Mouse (Mus musculus) mouse trophoblast stem cell (cell line): Measurements from ENCODE around the gene Gm20219.

Experiments used
- in situ Hi-C, 2 experiments: fragments of 300-500 bp; cut with MseI, MboI; formaldehyde crosslinking; loops; 2 replicates in 1 of 2; 3 replicates in 1 of 2; pipeline ENCODE4 v1.15.1; 2025

Gene Gm20219

DNA sequence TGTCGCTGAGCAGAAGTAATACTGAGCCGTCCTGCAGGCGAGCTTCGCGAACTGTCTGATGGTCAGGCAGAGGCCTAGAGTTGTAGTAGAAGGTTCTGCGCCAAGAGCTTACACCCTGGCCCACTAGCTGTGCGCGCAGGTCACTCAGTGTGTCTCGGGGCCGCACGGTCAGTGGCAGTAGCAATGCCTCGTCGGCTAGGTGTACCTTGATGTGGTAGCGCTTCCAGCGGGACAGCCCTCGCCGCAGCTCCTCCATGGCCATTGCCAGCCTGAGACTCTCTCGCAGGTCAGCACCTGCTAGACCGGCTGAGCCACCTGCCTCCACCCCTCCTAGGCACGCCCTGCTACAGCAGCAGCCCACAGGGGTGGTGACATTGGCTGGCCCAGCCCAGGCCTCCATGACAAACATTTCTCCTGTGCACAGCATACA, at the start of gene Gm20219:
Gene Gm20219, minus strand, starts transcription at position 266 of the 430 bp plus-strand sequence.
- in situ Hi-C loops = no loop called here

DNA sequence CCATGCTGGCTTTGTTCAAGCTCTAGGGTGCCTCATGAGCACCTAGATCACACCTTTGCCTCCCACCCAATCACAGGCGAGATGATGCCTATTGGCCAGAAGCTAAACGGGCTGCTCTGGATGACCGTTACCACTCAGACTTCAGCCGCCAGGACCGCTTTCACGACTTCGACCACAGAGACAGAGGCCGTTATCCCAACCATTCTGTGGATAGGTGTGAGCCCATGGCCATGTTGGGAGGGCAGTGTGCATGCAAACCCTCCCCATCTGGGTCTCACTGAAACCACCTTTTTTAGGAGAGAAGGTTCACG, 49.8 kb upstream of the Gm20219 start:
- in situ Hi-C loops = no loop called here

DNA sequence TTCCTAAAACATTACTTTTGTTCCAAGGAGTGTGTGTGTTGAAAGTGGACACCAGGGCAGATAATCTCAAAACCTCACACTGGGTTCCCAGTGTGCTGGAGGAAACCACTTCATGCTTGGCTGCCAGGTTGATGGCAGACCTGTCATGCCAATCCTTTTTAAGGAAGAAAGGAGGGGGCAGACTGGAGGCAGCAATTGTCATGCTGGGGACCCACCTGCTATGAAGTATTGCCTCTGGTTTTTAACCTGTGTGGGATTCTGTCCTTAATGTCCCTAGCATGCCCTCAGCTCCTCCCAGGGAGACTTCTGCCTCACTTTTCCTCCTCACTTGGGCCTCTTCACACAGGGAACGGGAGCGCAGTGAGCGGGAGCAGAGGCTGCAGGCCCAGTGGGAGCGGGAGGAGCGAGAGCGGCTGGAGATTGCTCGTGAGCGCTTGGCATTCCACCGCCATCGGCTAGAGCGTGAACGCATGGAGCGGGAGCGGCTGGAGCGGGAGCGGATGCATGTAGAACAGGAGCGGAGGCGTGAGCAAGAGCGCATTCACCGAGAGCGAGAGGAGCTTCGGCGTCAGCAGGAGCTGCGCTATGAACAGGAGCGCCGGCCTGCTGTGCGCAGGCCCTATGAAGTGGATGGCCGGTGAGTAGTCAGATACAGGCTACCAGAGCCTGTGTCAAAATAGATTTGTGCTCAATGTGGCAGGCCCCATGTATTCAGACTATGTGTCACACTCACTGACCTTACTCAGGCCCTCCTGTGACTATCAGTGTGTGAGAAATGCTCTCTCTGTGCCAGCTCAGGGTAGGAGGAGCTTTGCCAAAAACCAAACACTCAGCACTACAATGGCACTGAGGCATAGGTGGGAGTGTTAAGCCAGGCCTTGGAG, 49.2 kb upstream of the Gm20219 start:
- in situ Hi-C loops = no loop called here

DNA sequence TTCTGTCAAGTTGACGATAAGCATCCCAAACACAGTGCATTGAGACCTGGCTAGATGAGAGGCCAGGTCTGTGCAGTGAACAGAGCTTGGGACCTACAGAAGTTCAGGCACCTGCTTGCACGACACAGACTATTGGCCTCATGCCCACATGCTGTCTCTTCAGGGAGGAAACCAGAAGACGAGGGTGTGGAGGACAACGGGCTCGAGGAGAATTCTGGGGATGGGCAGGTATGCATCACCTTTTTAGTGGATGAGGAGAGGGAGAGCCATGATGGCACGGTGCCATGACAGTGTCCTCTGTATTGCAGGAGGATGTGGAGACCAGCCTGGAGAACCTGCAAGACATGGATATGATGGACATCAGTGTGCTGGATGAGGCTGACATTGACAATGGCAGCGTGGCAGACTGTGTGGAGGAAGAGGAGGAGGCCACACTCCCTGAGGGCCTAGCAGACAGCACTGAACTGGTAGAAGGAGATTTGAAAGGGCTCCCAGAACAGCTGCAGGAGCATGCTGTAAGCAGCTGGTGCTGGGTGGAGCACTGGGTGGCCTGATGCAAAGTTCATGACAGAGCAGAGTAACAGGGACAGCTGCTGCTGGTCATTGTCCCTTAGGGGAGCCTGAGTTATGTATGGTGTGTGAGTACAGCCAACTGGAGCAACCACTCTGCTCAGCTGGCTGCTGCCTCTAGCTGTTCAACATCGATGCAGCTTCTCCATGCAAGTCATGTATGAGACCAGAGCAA, 39.5 kb upstream of the Gm20219 start:
- in situ Hi-C loops = no loop called here

DNA sequence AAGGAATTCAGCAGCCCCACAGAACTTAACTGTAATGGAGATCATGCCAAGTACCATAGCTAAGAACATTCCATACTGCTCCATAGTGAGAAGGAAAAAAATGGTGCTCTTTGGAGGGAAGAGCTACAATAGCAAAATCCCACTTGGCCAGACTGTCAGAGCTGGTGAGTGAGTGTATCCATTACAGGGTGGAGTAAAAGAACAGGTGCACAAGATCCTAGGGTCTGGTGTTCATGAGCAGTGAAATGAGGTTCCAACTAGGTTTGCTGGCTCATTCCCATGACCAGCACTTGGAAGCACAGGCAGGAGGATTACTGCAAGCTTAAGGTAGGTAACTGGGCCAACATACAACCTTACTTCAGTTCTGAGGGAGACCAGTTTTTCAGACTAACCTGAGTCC, 38.4 kb upstream of the Gm20219 start:
- in situ Hi-C loops = no loop called here

DNA sequence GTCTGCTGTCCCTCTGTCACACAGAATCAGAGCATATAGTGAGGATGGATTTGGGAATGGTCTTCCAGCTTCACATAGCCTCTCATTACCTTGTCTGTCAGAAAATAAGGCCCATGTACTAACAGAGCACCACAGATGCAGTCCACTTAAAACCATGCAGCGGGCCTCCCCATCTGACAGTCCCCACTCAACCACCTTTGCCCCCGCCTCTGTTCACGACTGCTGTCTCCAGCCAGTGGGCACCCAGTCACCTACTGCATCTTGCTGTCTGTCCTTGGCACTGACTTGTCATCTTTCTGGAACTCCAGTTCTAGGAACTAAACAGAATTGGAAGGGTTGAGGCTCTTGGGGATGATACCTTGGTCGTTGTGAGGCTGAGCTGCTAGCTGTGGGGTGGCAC, 34.7 kb upstream of the Gm20219 start:
- in situ Hi-C loops = no loop called here

DNA sequence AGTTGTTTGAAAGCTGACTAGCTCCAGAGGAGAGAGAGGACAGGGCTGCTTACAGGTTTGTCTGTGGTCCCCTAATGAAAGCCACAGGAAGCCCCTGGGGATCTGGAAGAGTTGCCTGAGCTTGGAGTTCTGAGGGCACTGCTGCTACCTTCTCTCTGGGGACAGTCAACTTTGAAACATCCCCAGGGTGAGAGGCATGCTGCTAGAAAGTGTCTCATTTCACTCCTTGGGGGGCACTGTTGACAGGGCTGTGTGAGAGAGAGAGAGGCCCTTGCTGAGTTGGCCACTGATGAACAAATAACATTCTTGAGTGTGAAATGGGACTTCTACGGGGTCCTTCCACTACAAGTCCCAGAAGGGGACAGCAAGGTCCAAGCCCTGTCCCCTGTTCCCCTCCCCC, 33.6 kb upstream of the Gm20219 start:
- in situ Hi-C loops = no loop called here

DNA sequence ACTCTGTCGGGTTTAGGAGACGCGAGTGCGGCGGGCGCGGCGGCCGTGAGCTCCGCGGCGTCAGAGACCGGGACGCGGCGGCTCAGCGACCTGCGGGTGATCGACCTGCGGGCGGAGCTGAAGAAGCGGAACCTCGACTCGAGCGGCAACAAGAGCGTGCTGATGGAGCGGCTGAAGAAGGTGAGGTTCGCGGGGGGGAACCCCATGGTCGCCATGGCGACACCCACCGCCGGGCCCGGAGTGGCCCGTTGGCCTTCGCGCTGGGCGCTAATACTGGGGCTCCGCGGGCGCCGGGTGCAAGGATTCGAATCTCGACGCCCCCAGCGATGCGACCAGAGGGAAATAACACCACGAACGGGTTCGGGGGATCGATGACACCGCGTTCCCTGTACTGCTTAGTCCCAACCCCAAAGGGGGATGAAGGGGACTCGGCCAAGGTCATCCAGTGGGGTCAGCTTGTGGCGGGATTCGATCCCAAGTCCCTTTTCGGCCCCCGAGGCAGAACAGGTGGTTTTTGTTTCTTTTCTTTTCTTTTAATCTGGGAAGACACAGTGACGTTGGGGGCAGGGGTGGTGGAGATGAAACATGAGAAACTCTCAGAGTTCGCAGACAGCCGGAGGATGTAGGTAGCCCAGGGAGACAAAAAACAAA, 31.1 kb upstream of the Gm20219 start:
- in situ Hi-C loops = no loop called here

DNA sequence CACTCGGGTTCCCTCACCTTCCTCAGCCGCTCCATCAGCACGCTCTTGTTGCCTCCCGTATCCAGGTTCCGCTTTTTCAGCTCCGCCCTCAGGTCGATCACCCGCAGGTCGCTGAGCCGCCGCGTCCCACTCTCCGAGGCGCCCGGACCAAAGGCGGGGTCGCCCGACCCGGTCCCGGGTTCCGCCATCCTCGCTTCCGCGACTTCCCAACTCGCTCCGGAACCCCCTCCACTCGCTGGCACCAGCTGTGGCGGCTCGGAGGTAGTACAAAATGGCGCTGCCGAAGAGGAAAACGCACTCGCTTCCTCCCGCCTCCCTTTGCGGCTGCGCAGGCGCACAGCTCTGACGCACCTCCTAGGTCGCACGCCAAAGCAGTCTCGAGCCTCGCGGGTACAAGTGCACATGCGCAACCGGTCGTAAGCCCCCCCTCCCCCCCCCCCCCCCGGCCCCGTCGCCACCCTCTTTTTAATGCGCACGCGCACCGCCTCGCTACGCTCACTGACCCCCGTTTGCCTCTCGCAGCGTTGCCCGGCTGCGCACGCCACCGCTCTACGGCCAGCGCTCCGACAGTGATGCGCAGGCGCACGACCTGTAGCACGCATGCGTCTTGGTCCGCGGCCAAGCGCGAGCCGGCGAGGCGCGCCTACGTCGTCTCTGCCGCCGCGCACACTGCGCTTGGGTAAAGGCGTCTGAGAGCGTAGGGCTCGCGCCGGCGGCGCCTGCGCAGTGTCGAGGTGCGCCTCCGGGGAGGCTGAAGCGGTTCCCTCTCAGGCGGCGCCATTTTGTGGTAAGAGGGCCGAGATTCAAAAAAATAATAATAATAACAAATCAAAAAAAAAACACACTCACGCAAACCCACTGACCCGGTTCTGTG, 30.3 kb upstream of the Gm20219 start, which contains the start of the genes Safb2 and Safb:
Gene Safb2, minus strand, starts transcription at position 329 of the 874 bp plus-strand sequence.
Gene Safb, plus strand, starts transcription at position 569 of the 874 bp plus-strand sequence.
- in situ Hi-C loops = no loop called here

DNA sequence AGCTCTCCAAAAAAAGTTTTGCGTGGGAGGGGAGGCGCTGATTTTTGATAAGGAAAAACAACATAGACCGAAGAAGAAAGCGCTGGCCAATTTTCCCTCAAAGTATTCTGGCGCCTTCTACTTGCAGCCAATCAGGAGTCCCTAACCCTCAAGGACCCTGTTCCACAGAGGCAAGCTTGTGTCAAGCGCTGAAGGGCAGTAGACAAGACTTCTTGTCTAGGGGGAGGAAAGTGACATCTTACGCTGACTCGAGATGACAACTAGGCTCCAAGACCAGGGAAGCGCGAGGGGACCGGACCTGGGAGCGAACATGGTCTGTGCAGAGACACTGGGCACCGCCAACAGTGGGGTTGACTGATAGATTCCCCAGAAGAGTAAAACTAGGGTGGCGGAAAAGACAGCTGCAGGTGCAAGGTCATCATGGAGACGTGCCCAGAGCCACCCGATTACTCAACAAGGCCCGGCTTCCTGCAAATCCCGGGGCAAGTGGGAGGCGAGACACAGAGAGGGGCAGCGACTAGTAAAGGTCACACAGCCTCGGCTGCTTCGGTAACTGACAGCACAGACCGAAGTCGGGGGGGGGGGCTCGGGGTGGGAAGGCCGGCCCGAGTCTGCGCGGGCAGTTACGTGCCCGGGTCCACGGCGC, 29.5 kb upstream of the Gm20219 start:
- in situ Hi-C loops = no loop called here

DNA sequence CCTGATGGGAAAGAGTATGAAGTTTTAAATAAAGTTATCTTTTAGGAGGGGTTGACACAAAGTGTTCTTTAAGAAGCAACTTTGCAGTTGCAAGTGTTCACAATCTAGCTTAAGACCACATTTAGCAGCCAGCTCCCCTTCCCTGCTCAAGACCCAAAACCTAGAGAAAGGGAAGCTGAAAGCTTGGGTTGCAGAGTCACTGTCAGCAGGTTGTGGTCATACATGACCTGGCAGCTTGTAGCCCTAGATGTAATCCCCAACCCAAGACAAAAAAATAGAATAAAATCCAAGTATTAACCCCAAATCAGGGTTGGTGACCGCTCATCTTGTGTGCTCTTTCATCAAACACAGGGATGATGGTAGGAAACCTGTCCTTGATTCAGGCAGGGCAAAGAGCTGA, 28.9 kb upstream of the Gm20219 start:
- in situ Hi-C loops = no loop called here

DNA sequence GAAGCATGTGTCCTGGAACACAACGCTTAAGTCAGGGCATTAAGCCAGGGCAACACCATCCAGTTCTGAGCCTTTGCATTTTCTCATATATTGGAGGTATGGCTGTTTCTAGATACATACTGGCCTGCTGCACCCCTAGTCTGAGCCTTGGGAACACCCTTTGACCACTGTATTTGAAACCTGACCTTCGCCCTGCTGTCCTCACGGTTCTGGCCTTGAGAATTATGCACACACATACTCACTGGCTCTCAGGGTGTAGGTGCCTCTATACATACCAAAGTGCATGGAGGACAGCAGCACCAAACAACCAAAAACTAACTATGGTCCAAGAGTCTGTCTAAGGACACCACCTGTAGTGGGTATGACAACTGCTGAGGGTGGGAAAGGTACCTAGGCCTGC, 18.8 kb upstream of the Gm20219 start:
- in situ Hi-C loops = no loop called here

DNA sequence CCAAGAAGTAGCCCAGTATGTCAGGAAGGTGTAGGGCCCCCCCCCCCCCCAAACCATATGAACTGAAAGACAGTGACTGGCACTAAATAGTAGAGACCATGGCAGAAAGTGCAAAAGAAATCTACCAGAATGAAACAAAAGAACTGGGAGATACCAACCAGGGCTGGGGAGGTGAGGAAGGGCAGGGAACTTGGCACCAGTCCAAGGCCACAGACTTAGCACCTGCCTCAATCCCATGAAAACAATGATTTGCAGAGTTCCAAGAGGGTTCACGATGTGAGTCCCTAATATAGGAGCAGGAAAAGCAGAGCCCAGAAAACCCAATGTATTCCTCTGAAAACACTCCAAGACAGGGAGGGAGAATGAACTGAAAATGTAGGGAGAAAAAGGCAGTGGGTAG, 18.0 kb upstream of the Gm20219 start:
- in situ Hi-C loops = no loop called here

DNA sequence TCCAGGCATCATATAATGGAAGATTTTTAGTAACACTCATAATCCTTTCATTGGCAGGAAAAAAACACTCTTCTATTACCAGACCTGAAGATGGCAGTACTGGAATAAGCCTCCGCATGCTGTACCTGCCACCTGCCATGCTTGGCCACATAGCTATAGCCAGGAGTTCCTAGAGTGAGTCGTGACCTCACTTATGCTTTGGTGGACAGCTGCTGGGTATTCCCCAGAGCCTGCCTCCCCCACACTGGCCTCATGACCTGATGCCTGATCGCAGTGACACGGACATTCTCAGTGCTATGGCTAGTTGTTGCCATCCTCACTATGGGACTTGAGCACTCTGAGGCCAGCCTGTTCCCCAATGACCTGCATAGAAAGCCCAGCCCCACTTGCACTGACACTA, 16.1 kb upstream of the Gm20219 start:
- in situ Hi-C loops = no loop called here

DNA sequence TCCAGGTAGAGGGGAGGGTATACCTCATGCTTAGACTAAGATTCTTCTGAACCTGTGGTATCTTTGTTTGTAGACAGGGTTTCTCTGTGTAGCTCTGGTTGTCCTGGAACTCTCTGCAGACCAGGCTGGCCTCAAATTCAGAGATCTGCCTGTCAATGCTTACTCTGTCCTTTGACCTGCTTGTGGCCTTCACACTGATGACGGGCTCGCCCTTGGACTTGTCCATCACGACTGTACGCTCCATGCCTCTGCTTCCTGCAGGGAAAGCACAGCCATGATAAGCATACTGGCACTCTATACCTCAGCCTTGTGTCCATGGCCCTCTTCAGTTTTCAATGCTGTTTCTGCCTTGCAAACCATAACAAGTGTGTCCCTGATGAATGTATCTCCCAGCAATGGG, 13.2 kb upstream of the Gm20219 start:
- in situ Hi-C loops = no loop called here

DNA sequence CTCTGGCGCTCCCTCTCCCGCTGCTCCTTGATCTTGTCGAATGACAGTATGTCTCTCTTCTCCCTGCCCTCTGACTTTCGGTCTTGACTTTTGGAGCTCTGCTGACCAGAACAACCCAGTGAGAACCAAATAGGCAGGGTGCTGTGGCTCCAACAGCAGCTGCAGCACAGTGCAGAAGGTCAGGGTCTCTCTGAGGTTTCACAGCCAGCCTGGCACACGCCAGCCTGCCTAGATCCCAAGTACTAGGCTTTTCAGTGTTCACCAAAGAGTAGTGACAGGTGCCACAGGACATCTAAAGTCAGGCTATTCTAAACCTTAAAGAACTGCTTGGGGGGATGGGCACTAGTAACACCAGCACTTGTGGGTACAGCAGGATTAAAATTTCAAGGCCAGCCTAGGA, 12.7 kb upstream of the Gm20219 start:
- in situ Hi-C loops = no loop called here

DNA sequence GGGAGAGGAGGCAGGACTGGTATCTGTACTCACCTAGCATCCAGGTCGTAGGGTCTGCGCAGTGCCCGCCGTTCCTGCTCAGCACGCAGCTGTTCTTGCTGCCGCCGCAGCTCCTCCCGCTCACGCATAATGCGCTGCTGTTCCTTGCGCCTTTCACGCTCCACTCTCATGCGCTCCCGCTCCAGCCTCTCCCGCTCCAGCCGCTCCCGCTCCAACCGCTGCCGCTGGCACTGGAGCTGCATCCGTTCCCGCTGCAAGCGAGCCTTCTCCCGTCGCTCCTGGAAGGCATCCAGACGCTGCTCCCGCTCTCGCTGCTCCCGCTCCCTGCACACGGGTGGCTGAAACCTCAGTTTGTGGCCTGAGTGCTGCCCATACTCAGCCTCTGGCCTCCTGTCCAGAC, 12.1 kb upstream of the Gm20219 start:
- in situ Hi-C loops = no loop called here

DNA sequence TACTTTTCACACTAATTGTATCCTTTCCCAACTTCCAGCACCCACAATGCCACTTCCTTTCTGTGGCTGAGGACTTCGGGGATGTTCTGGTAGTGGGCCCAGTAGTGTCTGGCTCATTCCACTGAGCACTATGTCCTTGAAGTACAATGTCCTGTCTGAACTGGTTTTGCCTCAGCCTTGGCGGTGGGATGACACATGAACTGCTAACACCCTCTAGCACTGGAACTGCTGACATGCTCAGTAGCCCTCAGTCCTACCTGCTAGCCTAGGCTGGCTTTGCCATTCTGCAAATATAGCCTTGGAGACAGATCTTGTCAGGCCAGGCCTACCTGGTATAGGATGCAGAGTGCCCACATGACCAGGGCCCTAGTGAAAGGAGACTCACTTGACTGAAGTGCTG, 7.7 kb upstream of the Gm20219 start:
- in situ Hi-C loops = no loop called here

DNA sequence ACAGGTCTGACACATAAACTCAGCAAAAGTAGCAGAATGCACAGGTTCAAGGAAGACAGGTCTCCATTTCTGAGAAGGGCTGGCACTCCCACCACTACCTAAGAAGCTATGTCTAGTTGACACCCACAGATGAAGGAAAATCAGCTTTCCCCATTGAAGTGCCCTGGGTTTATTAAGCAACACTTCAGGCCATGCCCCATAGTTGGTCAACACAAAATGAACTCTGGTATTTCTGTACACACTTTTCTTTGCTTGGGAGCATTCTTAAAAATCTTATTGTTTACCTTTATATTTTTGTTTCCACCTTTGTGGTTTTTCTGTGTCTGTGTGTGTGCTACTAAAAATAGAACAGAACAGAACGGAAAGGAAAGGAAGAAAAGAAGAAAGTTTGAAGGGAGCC, 5.9 kb upstream of the Gm20219 start:
- in situ Hi-C loops = no loop called here

DNA sequence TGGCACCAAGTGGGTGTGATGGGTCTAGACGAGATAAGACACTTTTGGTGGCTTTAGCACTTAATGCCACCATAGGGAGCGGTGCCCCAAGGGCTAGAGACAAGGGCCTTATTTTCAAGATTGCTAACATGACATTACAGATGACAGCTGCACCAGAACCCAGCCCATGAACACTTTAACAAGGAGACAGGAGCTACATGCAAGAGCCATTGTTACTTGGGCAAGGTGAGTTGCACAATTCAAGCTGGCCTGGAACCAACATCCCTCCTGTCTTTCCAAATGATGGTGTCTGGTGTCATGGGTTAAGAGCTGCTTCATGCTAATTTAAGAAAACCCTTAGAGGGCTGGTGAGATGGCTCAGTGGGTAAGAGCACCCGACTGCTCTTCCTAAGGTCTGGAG, 5.2 kb upstream of the Gm20219 start:
- in situ Hi-C loops = no loop called here

DNA sequence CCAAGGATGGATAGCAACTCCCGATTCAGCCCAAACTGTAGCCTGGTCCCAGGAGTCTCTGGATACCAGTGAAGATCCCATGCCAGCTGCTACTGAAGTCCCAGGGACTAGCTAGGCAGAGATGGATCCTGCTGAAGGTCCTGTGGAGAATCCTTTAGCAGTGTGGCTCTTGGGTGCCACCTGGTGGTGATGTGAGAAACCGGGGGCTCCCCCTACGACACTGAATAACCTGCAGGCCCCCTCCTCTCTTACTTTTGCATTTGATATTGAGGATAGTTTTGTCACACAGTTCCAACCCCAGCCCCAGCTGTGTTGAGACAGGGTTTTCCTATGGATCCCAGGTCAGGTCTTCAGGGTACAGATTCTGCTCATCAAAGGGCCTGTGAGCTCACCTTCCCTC, 4.3 kb upstream of the Gm20219 start:
- in situ Hi-C loops = no loop called here
